Mouse (Mus musculus): ENCODE data around the gene Rtraf. TPM values are rescaled to one million over a fixed set of nuclear protein-coding genes. Genes with fewer than 3 reads are reported as not detected.

Rtraf gene
- polyA plus RNA-seq, 1 experiment: 161 TPM

- Histone ChIP-seq H3K27me3 (ENCODE audit: control insufficient read depth, insufficient read depth, insufficient read length) (peaks cover 7% of the 10 kb centered on the region), H3K4me2 (ENCODE audit: low read depth) (no peak overlapping the region), H3ac (ENCODE audit: control insufficient read depth, insufficient read length) (no peak overlapping the region), H3K4me3 (no peak overlapping the region), H3K36me3 (ENCODE audit: control insufficient read depth, insufficient read depth) (no peaks in the 10 kb centered on the region), H3K79me2 (ENCODE audit: control insufficient read depth, insufficient read depth) (no peaks in the 10 kb centered on the region)
- no peak for TF ChIP-seq TCF3 (IDR thresholded peaks at IDR 0.05; ENCODE audit: insufficient read length, low read depth)
- no peak for TF ChIP-seq E2F4 (IDR thresholded peaks at IDR 0.05; ENCODE audit: insufficient read depth)
- TF ChIP-seq POLR2AphosphoS2 (IDR thresholded peaks at IDR 0.05; ENCODE audit: insufficient read length, low read depth): no peak
- TF ChIP-seq MYOG (IDR thresholded peaks at IDR 0.05; ENCODE audit: control insufficient read depth in 1 of 3, insufficient read depth in 1 of 3, insufficient read length in 2 of 3, low read depth in 2 of 3): no peak
- TF ChIP-seq MYOD1 (IDR thresholded peaks at IDR 0.05; ENCODE audit: control insufficient read depth in 1 of 3, insufficient read length in 2 of 3, low read depth in 2 of 3): no peak
- no peak for TF ChIP-seq TCF12 (IDR thresholded peaks at IDR 0.05; ENCODE audit: insufficient read depth, poor library complexity, severe bottlenecking)
- no peak for TF ChIP-seq USF1 (IDR thresholded peaks at IDR 0.05; ENCODE audit: low read depth)
- no peak for TF ChIP-seq POLR2A (IDR thresholded peaks at IDR 0.05; ENCODE audit: insufficient read length, low read depth)
- TF ChIP-seq CEBPB (IDR thresholded peaks at IDR 0.05; ENCODE audit: insufficient read depth, poor library complexity, severe bottlenecking): no peak
- TF ChIP-seq SRF (IDR thresholded peaks at IDR 0.05; ENCODE audit: control insufficient read depth, insufficient read length, low read depth): no peak
- TF ChIP-seq REST (IDR thresholded peaks at IDR 0.05; ENCODE audit: insufficient read depth, insufficient read length): no peak
- TF ChIP-seq MAX (IDR thresholded peaks at IDR 0.05; ENCODE audit: low read depth): no peak
Measured at GRCm38 (mm10) chr14:19860281-19860680, 36.7 kb upstream of the Rtraf start.

DNA sequence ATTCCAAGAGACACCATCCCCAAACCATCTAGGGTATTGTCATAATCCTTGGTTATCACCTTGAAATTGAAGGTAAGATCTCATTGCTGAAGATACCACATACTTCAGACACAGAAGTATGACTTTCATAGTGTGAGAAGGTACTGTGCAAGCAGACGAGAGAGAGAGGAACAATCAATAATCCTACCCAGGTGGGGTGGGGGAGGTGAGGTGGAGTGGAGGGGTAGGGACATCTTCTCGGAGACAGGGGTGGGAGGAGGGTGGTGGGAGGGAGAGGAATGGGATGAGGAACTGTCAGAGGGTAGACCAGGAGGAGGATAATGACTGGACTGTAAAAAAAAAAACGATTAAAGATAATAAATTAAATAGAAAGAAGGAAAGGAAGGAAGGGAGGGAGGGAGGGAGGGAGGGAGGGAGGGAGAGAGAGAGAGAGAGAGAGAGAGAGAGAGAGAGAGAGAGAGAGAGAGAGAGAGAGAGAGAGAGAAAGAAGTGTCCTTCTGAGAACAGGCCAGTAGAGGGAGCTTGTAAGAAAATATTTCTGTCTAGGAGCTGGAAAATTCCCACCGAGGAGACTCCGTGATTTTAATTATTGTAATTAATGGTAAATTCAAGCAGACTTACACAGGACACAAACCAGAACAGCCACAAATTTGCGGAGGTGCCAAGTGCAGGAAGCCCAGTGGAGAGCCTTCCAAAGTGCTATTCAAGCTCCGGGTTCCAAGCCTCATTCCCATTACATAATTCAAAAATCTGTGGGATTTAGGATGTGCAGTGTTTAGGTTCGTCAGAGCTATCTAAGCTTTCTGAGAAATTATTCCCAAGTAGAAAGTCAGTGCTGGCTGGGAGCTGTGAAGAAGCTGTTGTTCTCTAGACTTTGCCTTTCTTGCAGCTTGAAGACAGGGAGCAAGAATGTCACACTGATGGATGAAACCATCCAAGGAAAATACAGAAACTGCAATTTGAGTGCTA is 35.5 kb upstream of the Rtraf start:
- Histone ChIP-seq H3K4me3 (no peak overlapping the region), H3K27me3 (ENCODE audit: control insufficient read depth, insufficient read depth, insufficient read length) (peaks cover 7% of the 10 kb centered on the region), H3K79me2 (ENCODE audit: control insufficient read depth, insufficient read depth) (no peaks in the 10 kb centered on the region), H3K4me2 (ENCODE audit: low read depth) (no peak overlapping the region), H3ac (ENCODE audit: control insufficient read depth, insufficient read length) (no peak overlapping the region), H3K36me3 (ENCODE audit: control insufficient read depth, insufficient read depth) (no peaks in the 10 kb centered on the region)
- no peak for TF ChIP-seq MAX (IDR thresholded peaks at IDR 0.05; ENCODE audit: low read depth)
- TF ChIP-seq POLR2A (IDR thresholded peaks at IDR 0.05; ENCODE audit: insufficient read length, low read depth): no peak
- TF ChIP-seq SRF (IDR thresholded peaks at IDR 0.05; ENCODE audit: control insufficient read depth, insufficient read length, low read depth): no peak
- TF ChIP-seq TCF12 (IDR thresholded peaks at IDR 0.05; ENCODE audit: insufficient read depth, poor library complexity, severe bottlenecking): no peak
- no peak for TF ChIP-seq REST (IDR thresholded peaks at IDR 0.05; ENCODE audit: insufficient read depth, insufficient read length)
- TF ChIP-seq MYOD1 (IDR thresholded peaks at IDR 0.05; ENCODE audit: control insufficient read depth in 1 of 3, insufficient read length in 2 of 3, low read depth in 2 of 3): no peak
- no peak for TF ChIP-seq MYOG (IDR thresholded peaks at IDR 0.05; ENCODE audit: control insufficient read depth in 1 of 3, insufficient read depth in 1 of 3, insufficient read length in 2 of 3, low read depth in 2 of 3)
- TF ChIP-seq USF1 (IDR thresholded peaks at IDR 0.05; ENCODE audit: low read depth): no peak
- no peak for TF ChIP-seq POLR2AphosphoS2 (IDR thresholded peaks at IDR 0.05; ENCODE audit: insufficient read length, low read depth)

DNA sequence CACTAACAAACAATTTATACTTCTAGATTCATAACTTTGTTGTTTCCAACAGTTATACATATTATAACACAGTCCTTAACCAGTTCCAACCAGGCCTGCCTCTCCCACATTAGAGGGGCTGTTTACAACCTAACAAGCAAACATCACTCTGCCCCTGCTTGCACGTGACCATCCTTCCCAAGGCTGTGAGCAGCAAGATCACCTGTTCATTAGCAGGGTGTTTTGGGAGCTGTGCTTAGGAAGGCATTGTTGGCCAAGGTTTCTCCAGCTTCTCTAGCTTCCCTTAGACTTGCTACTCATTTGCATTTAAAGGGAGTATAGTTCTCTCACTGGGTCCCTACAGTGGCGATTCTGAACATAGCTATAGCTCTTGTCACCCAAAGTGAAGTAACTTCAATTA is 34.7 kb upstream of the Rtraf start:
- H3K4me3 ChIP-seq: no peak overlapping the region
- H3K27me3 ChIP-seq (ENCODE audit: control insufficient read depth, insufficient read depth, insufficient read length): peaks cover 11% of the 10 kb centered on the region
- no peak overlapping the region for H3K4me2 ChIP-seq (ENCODE audit: low read depth)
- no peaks in the 10 kb centered on the region for H3K79me2 ChIP-seq (ENCODE audit: control insufficient read depth, insufficient read depth)
- no peak for TF ChIP-seq USF1 (IDR thresholded peaks at IDR 0.05; ENCODE audit: low read depth)
- no peak for TF ChIP-seq POLR2AphosphoS2 (IDR thresholded peaks at IDR 0.05; ENCODE audit: insufficient read length, low read depth)
- TF ChIP-seq E2F4 (IDR thresholded peaks at IDR 0.05; ENCODE audit: insufficient read depth): no peak
- no peak for TF ChIP-seq SRF (IDR thresholded peaks at IDR 0.05; ENCODE audit: control insufficient read depth, insufficient read length, low read depth)
- no peak for TF ChIP-seq MAX (IDR thresholded peaks at IDR 0.05; ENCODE audit: low read depth)
- no peak for TF ChIP-seq POLR2A (IDR thresholded peaks at IDR 0.05; ENCODE audit: insufficient read length, low read depth)
- TF ChIP-seq CEBPB (IDR thresholded peaks at IDR 0.05; ENCODE audit: insufficient read depth, poor library complexity, severe bottlenecking): no peak
- TF ChIP-seq MYOG (IDR thresholded peaks at IDR 0.05; ENCODE audit: control insufficient read depth in 1 of 3, insufficient read depth in 1 of 3, insufficient read length in 2 of 3, low read depth in 2 of 3): no peak
- no peak for TF ChIP-seq TCF12 (IDR thresholded peaks at IDR 0.05; ENCODE audit: insufficient read depth, poor library complexity, severe bottlenecking)
- TF ChIP-seq MYOD1 (IDR thresholded peaks at IDR 0.05; ENCODE audit: control insufficient read depth in 1 of 3, insufficient read length in 2 of 3, low read depth in 2 of 3): no peak
- TF ChIP-seq TCF3 (IDR thresholded peaks at IDR 0.05; ENCODE audit: insufficient read length, low read depth): no peak
- no peak for TF ChIP-seq REST (IDR thresholded peaks at IDR 0.05; ENCODE audit: insufficient read depth, insufficient read length)
- H3K36me3 ChIP-seq (ENCODE audit: control insufficient read depth, insufficient read depth): no peaks in the 10 kb centered on the region
- no peak overlapping the region for H3ac ChIP-seq (ENCODE audit: control insufficient read depth, insufficient read length)

GRCm38 (mm10) chr14:19853471-19853870 is 29.8 kb upstream of the Rtraf start:
- no peak for TF ChIP-seq MYOG (IDR thresholded peaks at IDR 0.05; ENCODE audit: control insufficient read depth in 1 of 3, insufficient read depth in 1 of 3, insufficient read length in 2 of 3, low read depth in 2 of 3)
- TF ChIP-seq SRF (IDR thresholded peaks at IDR 0.05; ENCODE audit: control insufficient read depth, insufficient read length, low read depth): no peak
- no peak for TF ChIP-seq CEBPB (IDR thresholded peaks at IDR 0.05; ENCODE audit: insufficient read depth, poor library complexity, severe bottlenecking)
- TF ChIP-seq TCF3 (IDR thresholded peaks at IDR 0.05; ENCODE audit: insufficient read length, low read depth): no peak
- TF ChIP-seq E2F4 (IDR thresholded peaks at IDR 0.05; ENCODE audit: insufficient read depth): no peak
- TF ChIP-seq TCF12 (IDR thresholded peaks at IDR 0.05; ENCODE audit: insufficient read depth, poor library complexity, severe bottlenecking): no peak
- TF ChIP-seq POLR2A (IDR thresholded peaks at IDR 0.05; ENCODE audit: insufficient read length, low read depth): no peak
- no peak for TF ChIP-seq POLR2AphosphoS2 (IDR thresholded peaks at IDR 0.05; ENCODE audit: insufficient read length, low read depth)
- no peak for TF ChIP-seq USF1 (IDR thresholded peaks at IDR 0.05; ENCODE audit: low read depth)
- no peak for TF ChIP-seq REST (IDR thresholded peaks at IDR 0.05; ENCODE audit: insufficient read depth, insufficient read length)
- TF ChIP-seq MAX (IDR thresholded peaks at IDR 0.05; ENCODE audit: low read depth): no peak
- no peak for TF ChIP-seq MYOD1 (IDR thresholded peaks at IDR 0.05; ENCODE audit: control insufficient read depth in 1 of 3, insufficient read length in 2 of 3, low read depth in 2 of 3)
- Histone ChIP-seq H3K79me2 (ENCODE audit: control insufficient read depth, insufficient read depth) (no peaks in the 10 kb centered on the region), H3K4me2 (ENCODE audit: low read depth) (no peak overlapping the region)

More at GRCm38 (mm10) chr14:19853471-19853870, 29.8 kb upstream of the Rtraf start:
- Histone ChIP-seq H3K27me3 (ENCODE audit: control insufficient read depth, insufficient read depth, insufficient read length) (peaks cover 9% of the 10 kb centered on the region), H3K36me3 (ENCODE audit: control insufficient read depth, insufficient read depth) (no peaks in the 10 kb centered on the region), H3ac (ENCODE audit: control insufficient read depth, insufficient read length) (no peak overlapping the region), H3K4me3 (no peak overlapping the region)
